Mouse (Mus musculus) lung, embryonic 15.5 days (tissue): ENCODE measurements at regions not wholly inside any gene's neighbourhood (a gene's known extent, or its start where the extent isn't known, plus 50 kb on each side); places are given as distances from the start of the nearest gene placed in this dataset.

Experiments
- ATAC-seq: fragments of 200-750 bp; cut with Nextera tagmentation; 2 replicates; pipeline ENCODE4 v1.8.0; 2017; ENCODE audit warnings: moderate number of reproducible peaks, borderline replicate concordance; ENCODE audit not compliant: low FRiP score, low TSS enrichment; ENCODE audit errors: extremely low read depth
- H3K27ac ChIP-seq: fragments of 300-500 bp; sonication (generic); 2 replicates; pipeline ENCODE4 v1.5.1; 2015; ENCODE audit warnings: moderate library complexity, mild to moderate bottlenecking, inconsistent platforms
- H3K27me3 ChIP-seq: fragments of 300-500 bp; sonication (generic); 2 replicates; pipeline ENCODE4 v1.6.1; 2015; ENCODE audit warnings: inconsistent platforms
- H3K36me3 ChIP-seq: fragments of 300-500 bp; sonication (generic); 2 replicates; pipeline ENCODE4 v1.6.1; 2015; ENCODE audit warnings: inconsistent platforms
- H3K4me1 ChIP-seq: fragments of 300-500 bp; sonication (generic); 2 replicates; pipeline ENCODE4 v1.6.1; 2015; ENCODE audit warnings: inconsistent platforms
- H3K4me2 ChIP-seq: fragments of 300-500 bp; sonication (generic); 2 replicates; pipeline ENCODE4 v1.6.1; 2015; ENCODE audit warnings: inconsistent platforms, mild to moderate bottlenecking, moderate library complexity
- H3K4me3 ChIP-seq: fragments of 300-500 bp; sonication (generic); 2 replicates; pipeline ENCODE4 v1.5.1; 2015; ENCODE audit warnings: mild to moderate bottlenecking, inconsistent platforms
- H3K9ac ChIP-seq: fragments of 300-500 bp; sonication (generic); 2 replicates; pipeline ENCODE4 v1.6.1; 2015; ENCODE audit warnings: inconsistent platforms
- H3K9me3 ChIP-seq: fragments of 300-500 bp; sonication (generic); 2 replicates; pipeline ENCODE4 v1.6.1; 2016; ENCODE audit warnings: inconsistent platforms
- WGBS: fragments of 180-500 bp; shearing (Covaris S2); methylation state at CpG from one replicate; pipeline ENCODE4 v1.1.7; 2015; 5-methylcytosine and 5-hydroxymethylcytosine counted together

GRCm38 (mm10) chr15:60476755-60477310 lies 376.7 kb downstream of the Fam84b start:
- no peak for ATAC-seq
- H3K4me2 ChIP-seq: no peak overlapping the region
- no peaks in the 10 kb centered on the region for H3K27me3 ChIP-seq
- H3K9ac ChIP-seq: no peak overlapping the region
- no peak overlapping the region for H3K27ac ChIP-seq
- H3K36me3 ChIP-seq: no peaks in the 10 kb centered on the region
- H3K4me3 ChIP-seq: no peak overlapping the region
- 74% methylated on average over 4 of the region's 4 CpGs for WGBS
- H3K4me1 ChIP-seq: no peaks in the 10 kb centered on the region
- no peaks in the 10 kb centered on the region for H3K9me3 ChIP-seq

DNA sequence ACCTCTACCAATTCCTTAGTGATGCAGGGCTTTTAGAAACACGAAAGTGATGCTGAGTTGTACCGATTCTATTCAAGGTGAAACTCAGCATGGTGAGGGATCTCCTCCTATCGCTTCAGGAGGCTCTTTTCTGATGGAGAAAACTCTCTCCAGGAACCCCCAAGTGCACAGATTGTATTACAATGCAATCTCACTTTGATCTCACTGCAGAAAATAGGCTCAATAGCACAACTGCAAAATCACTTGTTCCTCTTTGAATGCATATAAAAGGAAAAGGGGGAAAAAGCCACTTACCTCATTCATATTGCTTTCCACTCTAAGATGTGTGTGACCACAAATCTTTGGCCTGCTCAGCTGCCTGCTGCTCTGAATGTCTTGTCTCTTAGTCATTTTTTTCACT lies 378.5 kb downstream of the Fam84b start:
- no peak overlapping the region for H3K4me2 ChIP-seq
- WGBS: 62% methylated on average over 3 of the region's 3 CpGs
- no peaks in the 10 kb centered on the region for H3K36me3 ChIP-seq
- H3K9ac ChIP-seq: no peak overlapping the region
- no peak overlapping the region for H3K27ac ChIP-seq
- no peak for ATAC-seq
- no peaks in the 10 kb centered on the region for H3K4me1 ChIP-seq
- H3K27me3 ChIP-seq: no peaks in the 10 kb centered on the region
- H3K4me3 ChIP-seq: no peak overlapping the region
- no peaks in the 10 kb centered on the region for H3K9me3 ChIP-seq

GRCm38 (mm10) chr15:60431916-60432315 lies 415.5 kb upstream of the 4933412E24Rik start:
- ATAC-seq: no peak
- Histone ChIP-seq H3K9me3 (no peaks in the 10 kb centered on the region), H3K4me3 (no peak overlapping the region), H3K4me2 (no peak overlapping the region), H3K27ac (no peak overlapping the region), H3K9ac (no peak overlapping the region), H3K27me3 (no peaks in the 10 kb centered on the region), H3K36me3 (no peaks in the 10 kb centered on the region), H3K4me1 (no peaks in the 10 kb centered on the region)
- 73% methylated on average over 1 of the region's 1 CpGs for WGBS

DNA sequence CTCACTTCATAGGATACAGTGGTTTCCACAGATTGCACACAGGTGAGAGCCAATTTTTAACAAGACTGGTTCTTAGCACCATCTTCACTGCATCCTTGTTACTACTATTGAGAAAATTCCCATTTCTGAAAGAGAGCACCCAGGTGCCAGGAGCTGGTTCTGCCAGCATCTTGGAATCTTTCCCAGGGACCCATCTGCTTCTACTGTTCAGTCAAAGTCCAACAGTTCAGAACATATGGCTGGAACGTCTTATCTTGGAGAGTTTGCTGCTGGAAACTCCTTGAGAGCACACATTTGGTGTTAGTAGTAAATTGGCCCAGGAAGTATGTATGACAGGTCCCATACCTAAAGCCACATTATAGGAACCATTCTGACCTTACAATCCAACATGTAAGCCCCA lies 402.7 kb upstream of the 4933412E24Rik start:
- no peak overlapping the region for H3K4me2 ChIP-seq
- no peak overlapping the region for H3K27ac ChIP-seq
- no peaks in the 10 kb centered on the region for H3K9me3 ChIP-seq
- H3K36me3 ChIP-seq: no peaks in the 10 kb centered on the region
- no peak overlapping the region for H3K4me3 ChIP-seq
- ATAC-seq: no peak
- WGBS: 26% methylated on average over 1 of the region's 1 CpGs
- no peaks in the 10 kb centered on the region for H3K27me3 ChIP-seq
- H3K4me1 ChIP-seq: no peaks in the 10 kb centered on the region
- H3K9ac ChIP-seq: no peak overlapping the region

GRCm38 (mm10) chr15:60392267-60392666 lies 375.9 kb upstream of the 4933412E24Rik start:
- 68% methylated on average over 7 of the region's 7 CpGs for WGBS

DNA sequence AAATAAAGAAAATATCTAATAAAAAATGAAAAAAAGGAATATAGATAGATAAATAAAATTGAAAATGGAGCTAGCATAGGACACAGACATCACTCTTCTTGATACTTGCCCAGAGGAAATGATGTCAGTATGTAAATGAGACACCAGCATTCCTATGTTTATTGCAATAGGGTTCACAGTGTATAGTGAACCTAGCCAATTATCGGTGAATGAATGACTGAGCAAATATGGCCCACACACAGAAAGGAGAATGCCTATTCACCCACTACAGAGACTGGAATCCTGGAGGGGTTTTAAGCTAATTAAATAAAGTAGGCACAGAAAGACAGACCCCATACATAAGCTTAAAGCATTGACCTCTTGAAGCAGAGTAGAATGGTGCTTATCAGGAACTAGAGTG lies 373.9 kb upstream of the 4933412E24Rik start:
- H3K27ac ChIP-seq: no peak overlapping the region
- H3K27me3 ChIP-seq: no peaks in the 10 kb centered on the region
- no peak overlapping the region for H3K4me3 ChIP-seq
- H3K9me3 ChIP-seq: no peaks in the 10 kb centered on the region
- no peak for ATAC-seq
- no peak overlapping the region for H3K4me2 ChIP-seq
- H3K9ac ChIP-seq: no peak overlapping the region
- H3K4me1 ChIP-seq: no peaks in the 10 kb centered on the region
- no peaks in the 10 kb centered on the region for H3K36me3 ChIP-seq
- 81% methylated on average over 1 of the region's 1 CpGs for WGBS

More at GRCm38 (mm10) chr15:60392267-60392666, 375.9 kb upstream of the 4933412E24Rik start:
- no peak overlapping the region for H3K27ac ChIP-seq
- H3K4me3 ChIP-seq: no peak overlapping the region
- H3K9ac ChIP-seq: no peak overlapping the region
- ATAC-seq: no peak
- H3K4me2 ChIP-seq: no peak overlapping the region
- H3K36me3 ChIP-seq: no peaks in the 10 kb centered on the region
- no peaks in the 10 kb centered on the region for H3K27me3 ChIP-seq
- no peaks in the 10 kb centered on the region for H3K4me1 ChIP-seq
- no peaks in the 10 kb centered on the region for H3K9me3 ChIP-seq

DNA sequence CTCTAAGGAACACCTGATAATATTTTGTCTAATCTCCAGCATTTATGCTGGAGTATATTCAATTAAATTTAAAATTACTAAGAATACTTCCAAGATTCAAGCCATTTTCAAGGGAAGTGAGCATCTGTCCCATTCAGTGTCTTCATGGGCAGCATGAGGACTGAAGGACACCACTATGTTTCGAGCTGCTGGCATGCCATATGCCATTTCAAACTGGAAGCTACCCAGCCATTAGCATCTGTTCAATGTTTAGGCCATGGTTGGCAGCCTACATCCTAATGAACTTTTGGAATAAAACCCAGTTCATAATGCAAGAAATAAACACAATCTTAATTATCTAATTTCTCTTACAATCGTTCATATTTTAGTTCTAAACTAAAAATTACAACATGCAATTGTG lies 371.5 kb upstream of the 4933412E24Rik start:
- Histone ChIP-seq H3K4me1 (no peaks in the 10 kb centered on the region), H3K4me3 (no peak overlapping the region), H3K9ac (no peak overlapping the region), H3K9me3 (no peaks in the 10 kb centered on the region), H3K27me3 (no peaks in the 10 kb centered on the region), H3K36me3 (no peaks in the 10 kb centered on the region), H3K27ac (no peak overlapping the region), H3K4me2 (no peak overlapping the region)
- WGBS: 86% methylated on average over 2 of the region's 2 CpGs
- no peak for ATAC-seq
